Mouse (Mus musculus): Measurements from ENCODE around the gene Smim14.
A peak's percentile ranks its signal among the peaks of the same experiment; 100 is the strongest.
"Not testable (repeated sequence)": the region's sequence is repeated elsewhere in the genome, so short reads cannot be mapped to it uniquely, and the experiment has no call there.

Gene Smim14

GRCm38 (mm10) chr5:65536751-65537419 is at the start of gene Smim14, which contains the start of gene Ube2k:
Gene Smim14 (minus strand): TSS chr5:65537184.
Gene Ube2k (plus strand): TSS chr5:65537233.
- DNase-seq = peak; percentile 92

- peak; percentile 28 to 42 for DNase-seq
These were observed 49.3 kb upstream of the Smim14 start for GRCm38 (mm10) chr5:65586291-65586690.

- no peak for DNase-seq
These were observed 41.6 kb upstream of the Smim14 start for GRCm38 (mm10) chr5:65578545-65578944.

- DNase-seq = no peak
These were observed 38.9 kb upstream of the Smim14 start for GRCm38 (mm10) chr5:65575896-65576295.

GRCm38 (mm10) chr5:65574876-65575275 is 37.9 kb upstream of the Smim14 start:
- no peak for DNase-seq

- DNase-seq = no peak
These were observed 28.5 kb upstream of the Smim14 start for GRCm38 (mm10) chr5:65565486-65565885.

GRCm38 (mm10) chr5:65561125-65561893 is 24.3 kb upstream of the Smim14 start:
- no peak for DNase-seq

- no peak for DNase-seq
These were observed 20.1 kb upstream of the Smim14 start for GRCm38 (mm10) chr5:65557109-65557508.

GRCm38 (mm10) chr5:65549677-65550076 is 12.7 kb upstream of the Smim14 start:
- no peak for DNase-seq

- DNase-seq = no peak
These were observed 7.6 kb upstream of the Smim14 start for GRCm38 (mm10) chr5:65544616-65545015.

- no peak for DNase-seq
These were observed 6.5 kb upstream of the Smim14 start for GRCm38 (mm10) chr5:65543491-65543890.

- DNase-seq = no peak
These were observed 4.9 kb upstream of the Smim14 start for GRCm38 (mm10) chr5:65541889-65542288.

GRCm38 (mm10) chr5:65539786-65540185 is 2.8 kb upstream of the Smim14 start:
- no peak for DNase-seq

- DNase-seq = no peak
These were observed 1.8 kb upstream of the Smim14 start for GRCm38 (mm10) chr5:65538829-65539228.

- no peak for DNase-seq
These were observed 1.1 kb upstream of the Smim14 start for GRCm38 (mm10) chr5:65538121-65538520.

- peak in 1 of 2 experiments; percentile 10 for DNase-seq
These were observed 562 bp upstream of the Smim14 start for GRCm38 (mm10) chr5:65537420-65538071.

- not testable (repeated sequence) for DNase-seq
These were observed 917 bp downstream of the Smim14 start for GRCm38 (mm10) chr5:65536068-65536465.

GRCm38 (mm10) chr5:65535457-65536067 is 1.4 kb downstream of the Smim14 start:
- peak; percentile 33 to 62 for DNase-seq

GRCm38 (mm10) chr5:65534496-65534895 is 2.5 kb downstream of the Smim14 start:
- peak in 1 of 2 experiments; percentile 11 for DNase-seq

- DNase-seq = no peak
These were observed 5.7 kb downstream of the Smim14 start for GRCm38 (mm10) chr5:65531283-65531682.

- DNase-seq = peak in 1 of 2 experiments; percentile 16
These were observed 11.1 kb downstream of the Smim14 start for GRCm38 (mm10) chr5:65525674-65526443.

- no peak for DNase-seq
These were observed 12.2 kb downstream of the Smim14 start for GRCm38 (mm10) chr5:65524831-65525230.
